Mouse (Mus musculus): ENCODE data around the gene Txnl4b. TPM values are rescaled to one million over a fixed set of nuclear protein-coding genes. Genes with fewer than 3 reads are reported as not detected.

Txnl4b gene
- polyA plus RNA-seq, 1 experiment from 2014 or later = 29.4 TPM

GRCm38 (mm10) chr8:109590901-109591300, 25.2 kb downstream of the Txnl4b start:
- no peaks in the 10 kb centered on the region for H3K27me3 ChIP-seq (replicated peaks; ENCODE audit: control insufficient read depth, insufficient read depth, low read length)
- H3K27ac ChIP-seq (ENCODE audit: low read depth, low read length) = no peak overlapping the region
- no peak overlapping the region for H3K9ac ChIP-seq (ENCODE audit: low read depth, low read length)
- H3K36me3 ChIP-seq (ENCODE audit: control insufficient read depth, insufficient read depth, low read length) = peaks cover 6% of the 10 kb centered on the region
- ATAC-seq = no peak
- no peak overlapping the region for H3K4me2 ChIP-seq (ENCODE audit: low read length)
- no peaks in the 10 kb centered on the region for H3K4me1 ChIP-seq (ENCODE audit: control insufficient read depth, insufficient read depth, low read depth, low read length)
- H3K4me3 ChIP-seq (ENCODE audit: low read length) = no peak overlapping the region
- 85% methylated on average over 9 of the region's 9 CpGs for WGBS
- no peaks in the 10 kb centered on the region for H3K9me3 ChIP-seq (ENCODE audit: control insufficient read depth, low read length)

- no peak overlapping the region for H3K27ac ChIP-seq (ENCODE audit: low read depth, low read length)
- no peak for ATAC-seq
- WGBS = 85% methylated on average over 3 of the region's 3 CpGs
- no peak overlapping the region for H3K4me3 ChIP-seq (ENCODE audit: low read length)
- H3K27me3 ChIP-seq (replicated peaks; ENCODE audit: control insufficient read depth, insufficient read depth, low read length) = no peaks in the 10 kb centered on the region
- no peaks in the 10 kb centered on the region for H3K9me3 ChIP-seq (ENCODE audit: control insufficient read depth, low read length)
- H3K4me1 ChIP-seq (ENCODE audit: control insufficient read depth, insufficient read depth, low read depth, low read length) = no peaks in the 10 kb centered on the region
- no peak overlapping the region for H3K4me2 ChIP-seq (ENCODE audit: low read length)
- H3K36me3 ChIP-seq (ENCODE audit: control insufficient read depth, insufficient read depth, low read length) = peaks cover 6% of the 10 kb centered on the region
- no peak overlapping the region for H3K9ac ChIP-seq (ENCODE audit: low read depth, low read length)
Observed at GRCm38 (mm10) chr8:109591367-109591766, 25.7 kb downstream of the Txnl4b start.

- 82% methylated on average over 5 of the region's 5 CpGs for WGBS
- ATAC-seq = no peak
- Histone ChIP-seq H3K36me3 (ENCODE audit: control insufficient read depth, insufficient read depth, low read length) (peaks cover 6% of the 10 kb centered on the region), H3K27me3 (replicated peaks; ENCODE audit: control insufficient read depth, insufficient read depth, low read length) (no peaks in the 10 kb centered on the region), H3K9me3 (ENCODE audit: control insufficient read depth, low read length) (no peaks in the 10 kb centered on the region), H3K27ac (ENCODE audit: low read depth, low read length) (no peak overlapping the region), H3K4me2 (ENCODE audit: low read length) (no peak overlapping the region), H3K4me3 (ENCODE audit: low read length) (no peak overlapping the region), H3K9ac (ENCODE audit: low read depth, low read length) (no peak overlapping the region), H3K4me1 (ENCODE audit: control insufficient read depth, insufficient read depth, low read depth, low read length) (no peaks in the 10 kb centered on the region)
Observed at GRCm38 (mm10) chr8:109592164-109592563, 26.5 kb downstream of the Txnl4b start.

- H3K27me3 ChIP-seq (replicated peaks; ENCODE audit: control insufficient read depth, insufficient read depth, low read length) = no peaks in the 10 kb centered on the region
- ATAC-seq = no peak
- H3K9ac ChIP-seq (ENCODE audit: low read depth, low read length) = no peak overlapping the region
- H3K27ac ChIP-seq (ENCODE audit: low read depth, low read length) = no peak overlapping the region
- H3K36me3 ChIP-seq (ENCODE audit: control insufficient read depth, insufficient read depth, low read length) = peaks cover 6% of the 10 kb centered on the region
- no peaks in the 10 kb centered on the region for H3K9me3 ChIP-seq (ENCODE audit: control insufficient read depth, low read length)
- H3K4me1 ChIP-seq (ENCODE audit: control insufficient read depth, insufficient read depth, low read depth, low read length) = no peaks in the 10 kb centered on the region
- 76% methylated on average over 6 of the region's 6 CpGs for WGBS
- no peak overlapping the region for H3K4me2 ChIP-seq (ENCODE audit: low read length)
- H3K4me3 ChIP-seq (ENCODE audit: low read length) = no peak overlapping the region
Observed at GRCm38 (mm10) chr8:109593117-109593788, 27.6 kb downstream of the Txnl4b start.

- H3K4me1 ChIP-seq (ENCODE audit: control insufficient read depth, insufficient read depth, low read depth, low read length) = no peaks in the 10 kb centered on the region
- H3K9ac ChIP-seq (ENCODE audit: low read depth, low read length) = no peak overlapping the region
- ATAC-seq = no peak
- no peak overlapping the region for H3K27ac ChIP-seq (ENCODE audit: low read depth, low read length)
- H3K4me2 ChIP-seq (ENCODE audit: low read length) = no peak overlapping the region
- 50% methylated on average over 8 of the region's 8 CpGs for WGBS
- no peak overlapping the region for H3K4me3 ChIP-seq (ENCODE audit: low read length)
- H3K9me3 ChIP-seq (ENCODE audit: control insufficient read depth, low read length) = no peaks in the 10 kb centered on the region
- H3K27me3 ChIP-seq (replicated peaks; ENCODE audit: control insufficient read depth, insufficient read depth, low read length) = no peaks in the 10 kb centered on the region
- H3K36me3 ChIP-seq (ENCODE audit: control insufficient read depth, insufficient read depth, low read length) = peaks cover 6% of the 10 kb centered on the region
Observed at GRCm38 (mm10) chr8:109595854-109596253, 30.2 kb downstream of the Txnl4b start.

- H3K4me3 ChIP-seq (ENCODE audit: low read length) = no peak overlapping the region
- H3K27ac ChIP-seq (ENCODE audit: low read depth, low read length) = no peak overlapping the region
- 83% methylated on average over 2 of the region's 2 CpGs for WGBS
- no peak overlapping the region for H3K9ac ChIP-seq (ENCODE audit: low read depth, low read length)
- no peak overlapping the region for H3K4me2 ChIP-seq (ENCODE audit: low read length)
- H3K27me3 ChIP-seq (replicated peaks; ENCODE audit: control insufficient read depth, insufficient read depth, low read length) = no peaks in the 10 kb centered on the region
- H3K36me3 ChIP-seq (ENCODE audit: control insufficient read depth, insufficient read depth, low read length) = peaks cover 4% of the 10 kb centered on the region; the same call in 1 of the 2 replicates
- no peak for ATAC-seq
- peaks cover 11% of the 10 kb centered on the region for H3K4me1 ChIP-seq (ENCODE audit: control insufficient read depth, insufficient read depth, low read depth, low read length)
- H3K9me3 ChIP-seq (ENCODE audit: control insufficient read depth, low read length) = no peaks in the 10 kb centered on the region
Observed at GRCm38 (mm10) chr8:109606725-109607124, 41.0 kb downstream of the Txnl4b start.

GRCm38 (mm10) chr8:109607650-109608049, 42.0 kb downstream of the Txnl4b start:
- Histone ChIP-seq H3K4me1 (ENCODE audit: control insufficient read depth, insufficient read depth, low read depth, low read length) (peaks cover 11% of the 10 kb centered on the region), H3K4me3 (ENCODE audit: low read length) (peak overlapping the region; percentile 59), H3K9me3 (ENCODE audit: control insufficient read depth, low read length) (no peaks in the 10 kb centered on the region), H3K27me3 (replicated peaks; ENCODE audit: control insufficient read depth, insufficient read depth, low read length) (no peaks in the 10 kb centered on the region), H3K9ac (ENCODE audit: low read depth, low read length) (peak overlapping the region; percentile 66), H3K4me2 (ENCODE audit: low read length) (peak overlapping the region; percentile 89), H3K36me3 (ENCODE audit: control insufficient read depth, insufficient read depth, low read length) (peaks cover 4% of the 10 kb centered on the region; the same call in 1 of the 2 replicates), H3K27ac (ENCODE audit: low read depth, low read length) (peak overlapping the region; percentile 94; the same call in 1 of the 2 replicates)
- 12% methylated on average over 12 of the region's 12 CpGs for WGBS
- no peak for ATAC-seq

GRCm38 (mm10) chr8:109608271-109609152, 42.8 kb downstream of the Txnl4b start, which contains the start of gene Dhodh:
TSS of gene Dhodh (minus strand) at chr8:109608673.
- H3K36me3 ChIP-seq (ENCODE audit: control insufficient read depth, insufficient read depth, low read length) = peaks cover 2% of the 10 kb centered on the region; the same call in 1 of the 2 replicates
- H3K4me1 ChIP-seq (ENCODE audit: control insufficient read depth, insufficient read depth, low read depth, low read length) = peaks cover 11% of the 10 kb centered on the region
- H3K27ac ChIP-seq (ENCODE audit: low read depth, low read length) = peak within 1 kb of the TSS; percentile 94
- peak within 1 kb of the TSS; percentile 75 for H3K9ac ChIP-seq (ENCODE audit: low read depth, low read length)
- no peaks in the 10 kb centered on the region for H3K27me3 ChIP-seq (replicated peaks; ENCODE audit: control insufficient read depth, insufficient read depth, low read length)
- H3K4me2 ChIP-seq (ENCODE audit: low read length) = peak within 1 kb of the TSS; percentile 89
- peak within 1 kb of the TSS; percentile 59 for H3K4me3 ChIP-seq (ENCODE audit: low read length)
- under 1% methylated on average over 42 of the region's 42 CpGs for WGBS
- no peaks in the 10 kb centered on the region for H3K9me3 ChIP-seq (ENCODE audit: control insufficient read depth, low read length)
- ATAC-seq = peak; percentile 99

GRCm38 (mm10) chr8:109609153-109609502, 43.4 kb downstream of the Txnl4b start:
- H3K36me3 ChIP-seq (ENCODE audit: control insufficient read depth, insufficient read depth, low read length) = no peaks in the 10 kb centered on the region; the same call in 1 of the 2 replicates
- 20% methylated on average over 5 of the region's 5 CpGs for WGBS
- H3K4me2 ChIP-seq (ENCODE audit: low read length) = peak overlapping the region; percentile 76
- H3K4me3 ChIP-seq (ENCODE audit: low read length) = peak overlapping the region; percentile 59
- no peaks in the 10 kb centered on the region for H3K9me3 ChIP-seq (ENCODE audit: control insufficient read depth, low read length)
- no peak for ATAC-seq
- peaks cover 11% of the 10 kb centered on the region for H3K4me1 ChIP-seq (ENCODE audit: control insufficient read depth, insufficient read depth, low read depth, low read length)
- no peaks in the 10 kb centered on the region for H3K27me3 ChIP-seq (replicated peaks; ENCODE audit: control insufficient read depth, insufficient read depth, low read length)
- peak overlapping the region; percentile 94 for H3K27ac ChIP-seq (ENCODE audit: low read depth, low read length)
- H3K9ac ChIP-seq (ENCODE audit: low read depth, low read length) = peak overlapping the region; percentile 75

All from hindbrain, embryonic 16.5 days (tissue).